Mouse (Mus musculus): ENCODE data around the gene Gm7544. TPM values are rescaled to one million over a fixed set of nuclear protein-coding genes. Genes with fewer than 3 reads are reported as not detected.

Gene Gm7544
- total and polyA plus RNA-seq, 3 experiments = not detected

- dilution Hi-C loops (cut with MboI; ENCODE audit: extremely low pct_ligation_motif_present, extremely low pct_unique_long_range_greater_than_20kb, low sequenced_read_pairs) = no loop called here
Observed at GRCm38 (mm10) chr1:82986738-82987137, 30.9 kb upstream of the Gm7544 start.

GRCm38 (mm10) chr1:82977840-82978239, 22.0 kb upstream of the Gm7544 start:
- no peak for TF ChIP-seq ZNF384 (IDR thresholded peaks at IDR 0.05; ENCODE audit: low read depth, low read length)
- no peak for TF ChIP-seq BHLHE40 (IDR thresholded peaks at IDR 0.05; ENCODE audit: low read depth, low read length)
- no peak for TF ChIP-seq USF2 (conservative IDR thresholded peaks at IDR 0.05; ENCODE audit: low read depth, low read length)
- no peak for TF ChIP-seq SMC3 (IDR thresholded peaks at IDR 0.05; ENCODE audit: low read depth, low read length)
- TF ChIP-seq SIN3A (IDR thresholded peaks at IDR 0.05; ENCODE audit: low read length) = no peak
- TF ChIP-seq CTCF (conservative IDR thresholded peaks at IDR 0.05 in 1 of 2, IDR thresholded peaks at IDR 0.05 in 1 of 2; ENCODE audit: low read depth in 2 of 2, low read length in 2 of 2) = no peak
- no peak for TF ChIP-seq UBTF (IDR thresholded peaks at IDR 0.05; ENCODE audit: low read depth, low read length)
- TF ChIP-seq MXI1 (IDR thresholded peaks at IDR 0.05; ENCODE audit: low read depth, low read length) = no peak
- no peak for TF ChIP-seq CHD2 (IDR thresholded peaks at IDR 0.05; ENCODE audit: low read length)
- TF ChIP-seq MAX (IDR thresholded peaks at IDR 0.05; ENCODE audit: low read length) = no peak
- no peak for TF ChIP-seq ETS1 (conservative IDR thresholded peaks at IDR 0.05; ENCODE audit: low read depth, low read length)
- TF ChIP-seq KAT2A (IDR thresholded peaks at IDR 0.05; ENCODE audit: insufficient replicate concordance, low read length) = no peak
- no peak for TF ChIP-seq NRF1 (IDR thresholded peaks at IDR 0.05; ENCODE audit: low read depth, low read length)
- TF ChIP-seq POLR2AphosphoS2 (IDR thresholded peaks at IDR 0.05; ENCODE audit: low read depth, low read length) = no peak
- TF ChIP-seq MAZ (IDR thresholded peaks at IDR 0.05; ENCODE audit: low read depth, low read length) = no peak
- no peak for TF ChIP-seq NELFE (IDR thresholded peaks at IDR 0.05; ENCODE audit: low read depth, low read length)
- TF ChIP-seq MEF2A (IDR thresholded peaks at IDR 0.05; ENCODE audit: borderline replicate concordance, low read depth, low read length) = no peak
- TF ChIP-seq ZC3H11A (IDR thresholded peaks at IDR 0.05; ENCODE audit: low read depth, low read length) = no peak
- TF ChIP-seq GABPA (IDR thresholded peaks at IDR 0.05; ENCODE audit: insufficient replicate concordance, low read depth, low read length) = no peak
- no peak for DNase-seq (ENCODE audit: extremely low read depth)
- no peak overlapping the region for H3K4me2 ChIP-seq (ENCODE audit: insufficient read depth, low read depth, poor library complexity, severe bottlenecking)
- in situ Hi-C loops (cut with MboI; ENCODE audit: low pct_ligation_motif_present, low pct_unique_long_range_greater_than_20kb, low sequenced_read_pairs) = no loop called here
- no peaks in the 10 kb centered on the region for H3K27me3 ChIP-seq (replicated peaks)
- dilution Hi-C loops (cut with MboI; ENCODE audit: extremely low pct_ligation_motif_present, extremely low pct_unique_long_range_greater_than_20kb, low sequenced_read_pairs) = no loop called here
- H3K27ac ChIP-seq (ENCODE audit: insufficient read depth, low read depth) = no peak overlapping the region
- no peaks in the 10 kb centered on the region for H3K9me3 ChIP-seq (replicated peaks; ENCODE audit: low read length)
- H3K4me1 ChIP-seq (ENCODE audit: control insufficient read depth in 1 of 2, insufficient read depth in 2 of 2) = peaks cover 3 to 7% of the 10 kb centered on the region in 2 experiments; a peak in 2 of 4 replicates
- no peak overlapping the region for H3K9ac ChIP-seq (ENCODE audit: insufficient read depth, low read depth)
- H3K36me3 ChIP-seq (replicated peaks in 1 of 2; ENCODE audit: control insufficient read depth in 1 of 2, insufficient read depth in 1 of 2, low read length in 1 of 2) = no peaks in the 10 kb centered on the region
- H3K79me2 ChIP-seq (replicated peaks; ENCODE audit: control insufficient read depth, extremely low read depth, insufficient read depth, poor library complexity, severe bottlenecking) = no peaks in the 10 kb centered on the region
- H3K4me3 ChIP-seq (replicated peaks in 1 of 3; ENCODE audit: low read depth in 2 of 3, low read length in 2 of 3, poor library complexity in 1 of 3) = no peak overlapping the region

More at GRCm38 (mm10) chr1:82986738-82987137, 30.9 kb upstream of the Gm7544 start:
- no peak overlapping the region for H3K27ac ChIP-seq (ENCODE audit: insufficient read depth, low read depth)
- no peaks in the 10 kb centered on the region for H3K36me3 ChIP-seq (replicated peaks in 1 of 2; ENCODE audit: control insufficient read depth in 1 of 2, insufficient read depth in 1 of 2, low read length in 1 of 2)
- H3K4me2 ChIP-seq (ENCODE audit: insufficient read depth, low read depth, poor library complexity, severe bottlenecking) = no peak overlapping the region
- peaks cover 7% of the 10 kb centered on the region for H3K9me3 ChIP-seq (replicated peaks; ENCODE audit: low read length)
- H3K4me1 ChIP-seq (ENCODE audit: control insufficient read depth in 1 of 2, insufficient read depth in 2 of 2) = peaks cover 0 to 11% of the 10 kb centered on the region in 2 experiments; a peak in 1 of 4 replicates
- no peak overlapping the region for H3K4me3 ChIP-seq (replicated peaks in 1 of 3; ENCODE audit: low read depth in 2 of 3, low read length in 2 of 3, poor library complexity in 1 of 3)
- H3K79me2 ChIP-seq (replicated peaks; ENCODE audit: control insufficient read depth, extremely low read depth, insufficient read depth, poor library complexity, severe bottlenecking) = no peaks in the 10 kb centered on the region
- in situ Hi-C loops (cut with MboI; ENCODE audit: low pct_ligation_motif_present, low pct_unique_long_range_greater_than_20kb, low sequenced_read_pairs) = loop anchor here (5.0 kb wide), 1 partner anchor 184 kb away; no protein-coding TSS in a partner anchor
- no peak for DNase-seq (ENCODE audit: extremely low read depth)
- H3K27me3 ChIP-seq (replicated peaks) = no peaks in the 10 kb centered on the region
- no peak overlapping the region for H3K9ac ChIP-seq (ENCODE audit: insufficient read depth, low read depth)
- TF ChIP-seq HCFC1 (IDR thresholded peaks at IDR 0.05; ENCODE audit: low read depth, low read length) (no peak), SMC3 (IDR thresholded peaks at IDR 0.05; ENCODE audit: low read depth, low read length) (no peak), USF1 (IDR thresholded peaks at IDR 0.05; ENCODE audit: low read depth, low read length) (no peak), PAX5 (IDR thresholded peaks at IDR 0.05; ENCODE audit: low read length) (no peak), MXI1 (IDR thresholded peaks at IDR 0.05; ENCODE audit: low read depth, low read length) (no peak), ZKSCAN1 (IDR thresholded peaks at IDR 0.05; ENCODE audit: borderline replicate concordance, low read depth, low read length) (no peak), JUN (IDR thresholded peaks at IDR 0.05; ENCODE audit: insufficient read depth, low read depth, low read length) (no peak), UBTF (IDR thresholded peaks at IDR 0.05; ENCODE audit: low read depth, low read length) (no peak)

Data from CH12.LX (cell line).